Mouse (Mus musculus): ENCODE results near the gene Etnk2.

DNA sequence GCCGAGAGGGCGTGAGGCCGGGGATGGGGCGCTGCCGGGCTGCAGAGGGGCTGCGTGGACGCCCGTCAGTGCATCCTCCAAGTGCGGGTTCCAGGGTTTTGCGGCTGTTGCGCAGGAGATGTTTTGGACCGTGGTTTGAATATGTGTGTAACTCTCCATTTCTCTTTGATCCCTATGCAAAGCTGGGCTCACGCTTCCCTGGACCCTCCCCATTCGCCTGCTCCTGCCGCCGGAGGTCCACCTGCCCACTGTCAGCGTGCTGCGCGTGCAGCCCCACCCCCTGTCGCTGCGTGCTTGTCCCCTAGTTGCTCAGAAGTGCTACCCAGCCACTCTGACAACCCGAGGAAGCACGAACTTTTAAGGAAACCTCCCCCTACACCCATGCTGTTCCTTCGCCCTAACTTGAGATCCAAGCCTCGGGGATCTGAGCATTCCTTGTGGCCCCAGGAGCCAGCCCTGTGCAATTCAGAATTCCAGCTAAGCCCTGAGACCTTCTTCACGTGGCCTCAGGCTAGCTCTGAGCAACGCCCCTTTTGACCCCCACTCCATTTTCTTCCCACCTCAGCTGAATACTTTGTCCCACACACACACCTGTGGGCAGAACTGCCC, 754 bp downstream of the Etnk2 start:
- TF ChIP-seq CTCF (conservative IDR thresholded peaks at IDR 0.05; ENCODE audit: low read length) (no peak), NANOG (IDR thresholded peaks at IDR 0.05; ENCODE audit: borderline replicate concordance, low read length) (no peak), POU5F1 (IDR thresholded peaks at IDR 0.05; ENCODE audit: borderline replicate concordance, low read length) (no peak)

Measured in E14TG2a.4 (cell line).